In genomic region chr12:117412779-117413505, GRCm38 (mm10) we compare ENCODE assay signal across 12 mouse cellular contexts.
DNase-seq lines count a peak whose midpoint lies in the region; ATAC-seq and TF ChIP-seq lines count a peak whose summit lies in the region.
"Had no signal": no experiment of that assay in that cellular context is flagged by ENCODE, and none has a peak within 500 bp of the region (broad histone marks: within the 10 kb centered on the region; RNA-seq: fewer than 3 reads in every experiment).

No protein-coding gene starts in this region.

- H3K4me2 ChIP-seq in heart, embryonic 12.5 days: no peak overlapping the region
- no peak overlapping the region for H3K4me2 ChIP-seq in stomach, embryonic 15.5 days
- no peak overlapping the region for H3K4me2 ChIP-seq in stomach, postnatal 0 days (replicated peaks; ENCODE audit: low read depth)
- H3K4me2 ChIP-seq: embryonic facial prominence, embryonic 15.5 days; liver, embryonic 11.5 days had no signal

- TF ChIP-seq CTCF in stomach, postnatal 0 days (IDR thresholded peaks at IDR 0.05; ENCODE audit: low read depth): no peak

- DNase-seq in heart, adult 9 months (ENCODE audit: low spot score in 2 of 2): no peak
- DNase-seq in stomach, postnatal 0 days (ENCODE audit: low spot score): no peak
- DNase-seq in adrenal gland, postnatal 4 days (ENCODE audit: low spot score in 2 of 2): no peak
- DNase-seq in yolk sac, embryonic 10.5 days (ENCODE audit: low spot score): no peak
- no peak for DNase-seq in spleen, adult 18-20 months
- DNase-seq: cerebellum, adult 18-20 months; thymus, adult 18-20 months had no signal

- no peaks in the 10 kb centered on the region for H3K9me3 ChIP-seq in heart, embryonic 12.5 days (replicated peaks)
- no peaks in the 10 kb centered on the region for H3K9me3 ChIP-seq in stomach, embryonic 15.5 days
- no peaks in the 10 kb centered on the region for H3K9me3 ChIP-seq in stomach, postnatal 0 days (ENCODE audit: control insufficient read depth, low read length)
- H3K9me3 ChIP-seq: embryonic facial prominence, embryonic 15.5 days had no signal

- peak overlapping the region; percentile 9; the same call in 1 of the 2 replicates for H3K27ac ChIP-seq in heart, embryonic 12.5 days (ENCODE audit: poor library complexity, severe bottlenecking)
- H3K27ac ChIP-seq in stomach, embryonic 15.5 days: peak overlapping the region; percentile 23; the same call in 1 of the 2 replicates
- H3K27ac ChIP-seq in stomach, postnatal 0 days (replicated peaks): no peak overlapping the region
- H3K27ac ChIP-seq: embryonic facial prominence, embryonic 15.5 days had no signal

- H3K4me3 ChIP-seq in heart, embryonic 12.5 days: no peak overlapping the region
- no peak overlapping the region for H3K4me3 ChIP-seq in stomach, embryonic 15.5 days (replicated peaks)
- H3K4me3 ChIP-seq in stomach, postnatal 0 days (ENCODE audit: low read depth, low read length): no peak overlapping the region
- H3K4me3 ChIP-seq: embryonic facial prominence, embryonic 15.5 days had no signal

- no peak for TF ChIP-seq EP300 in stomach, postnatal 0 days (optimal IDR thresholded peaks at IDR 0.05)

- WGBS in heart, embryonic 12.5 days: 26% methylated on average over 2 of the region's 2 CpGs
- WGBS in stomach, embryonic 15.5 days: 43% methylated on average over 2 of the region's 2 CpGs
- 49% methylated on average over 2 of the region's 2 CpGs for WGBS in stomach, postnatal 0 days

- no peak overlapping the region for H3K9ac ChIP-seq in heart, embryonic 12.5 days
- H3K9ac ChIP-seq in stomach, embryonic 15.5 days: no peak overlapping the region
- H3K9ac ChIP-seq in stomach, postnatal 0 days (ENCODE audit: low read length): no peak overlapping the region
- H3K9ac ChIP-seq: embryonic facial prominence, embryonic 15.5 days had no signal

- no peaks in the 10 kb centered on the region for H3K36me3 ChIP-seq in heart, embryonic 12.5 days
- no peaks in the 10 kb centered on the region for H3K36me3 ChIP-seq in stomach, embryonic 15.5 days
- no peaks in the 10 kb centered on the region for H3K36me3 ChIP-seq in stomach, postnatal 0 days (ENCODE audit: control insufficient read depth, insufficient read depth, low read length)
- H3K36me3 ChIP-seq: embryonic facial prominence, embryonic 15.5 days had no signal

- ATAC-seq in heart, embryonic 12.5 days (ENCODE audit: insufficient number of reproducible peaks, low FRiP score): 0 out of 2 replicates have a peak, but pooled peaks have one; percentile 26
- ATAC-seq in stomach, embryonic 15.5 days (ENCODE audit: insufficient read depth, low FRiP score, low read depth): no peak
- no peak for ATAC-seq in stomach, postnatal 0 days (ENCODE audit: low FRiP score, low TSS enrichment)
- ATAC-seq in inflammation-experienced regulatory T-cells, adult 6 months: peak; percentile 77

- H3K27me3 ChIP-seq in heart, embryonic 12.5 days (replicated peaks): no peaks in the 10 kb centered on the region
- H3K27me3 ChIP-seq in stomach, embryonic 15.5 days (replicated peaks): no peaks in the 10 kb centered on the region
- no peaks in the 10 kb centered on the region for H3K27me3 ChIP-seq in stomach, postnatal 0 days (ENCODE audit: control insufficient read depth, insufficient read depth, low read length)
- H3K27me3 ChIP-seq: embryonic facial prominence, embryonic 15.5 days had no signal

- H3K4me1 ChIP-seq in heart, embryonic 12.5 days (replicated peaks): peaks cover 29% of the 10 kb centered on the region
- H3K4me1 ChIP-seq in stomach, embryonic 15.5 days: peaks cover 7% of the 10 kb centered on the region; the same call in 1 of the 2 replicates
- H3K4me1 ChIP-seq in stomach, postnatal 0 days (replicated peaks; ENCODE audit: control insufficient read depth, insufficient read depth): no peaks in the 10 kb centered on the region

Comparison
In these comparisons a context has a peak if more than half of its experiments do, and no peak if none do; other contexts are left out.
1. ATAC-seq: peak in heart, embryonic 12.5 days (single experiment) and inflammation-experienced regulatory T-cells, adult 6 months (single experiment); none in stomach, embryonic 15.5 days (single experiment) and stomach, postnatal 0 days (single experiment).